Mouse (Mus musculus) heart, embryonic 16.5 days (tissue): ENCODE measurements at regions not wholly inside any gene's neighbourhood (a gene's known extent, or its start where the extent isn't known, plus 50 kb on each side); places are given as distances from the start of the nearest gene placed in this dataset.

Experiments used
- ATAC-seq: fragments of 200-750 bp; cut with Nextera tagmentation; replicated peaks from 2 replicates; pipeline ENCODE4 v1.8.0; 2017; ENCODE audit warnings: moderate number of reproducible peaks; ENCODE audit not compliant: insufficient read depth, low FRiP score; ENCODE audit errors: extremely low read depth
- H3K27ac ChIP-seq: fragments of 300-500 bp; sonication (generic); 2 replicates; pipeline ENCODE4 v1.5.1; 2014; ENCODE audit warnings: mild to moderate bottlenecking, low read length, control low read depth, moderate library complexity
- H3K27me3 ChIP-seq: fragments of 300-500 bp; sonication (generic); 2 replicates; pipeline ENCODE4 v1.6.1; 2014; ENCODE audit warnings: low read length, mixed read lengths; ENCODE audit not compliant: control insufficient read depth, insufficient read depth
- H3K36me3 ChIP-seq: fragments of 300-500 bp; sonication (generic); 2 replicates; pipeline ENCODE4 v1.6.1; 2014; ENCODE audit not compliant: control insufficient read depth, insufficient read depth
- H3K4me1 ChIP-seq: fragments of 300-500 bp; sonication (generic); 2 replicates; pipeline ENCODE4 v1.6.1; 2014; ENCODE audit warnings: low read length, mixed read lengths; ENCODE audit not compliant: control insufficient read depth, insufficient read depth
- H3K4me2 ChIP-seq: fragments of 300-500 bp; sonication (generic); 2 replicates; pipeline ENCODE4 v1.6.1; 2014; ENCODE audit warnings: low read depth, mild to moderate bottlenecking, control low read depth, low read length
- H3K4me3 ChIP-seq: fragments of 300-500 bp; sonication (generic); 2 replicates; pipeline ENCODE4 v1.5.1; 2014; ENCODE audit warnings: mild to moderate bottlenecking, control low read depth, low read length
- H3K9ac ChIP-seq: fragments of 300-500 bp; sonication (generic); 2 replicates; pipeline ENCODE4 v1.6.1; 2014; ENCODE audit warnings: low read length, control low read depth
- H3K9me3 ChIP-seq: fragments of 300-500 bp; sonication (generic); replicated peaks from 2 replicates; pipeline ENCODE4 v1.6.1; 2016; ENCODE audit warnings: low read length; ENCODE audit not compliant: control insufficient read depth
- WGBS: fragments of 180-500 bp; shearing (Covaris S2); extraction: QIAGEN DNeasy Blood & Tissue Kit; methylation state at CpG from one replicate; pipeline ENCODE4 v1.1.7; 2014; 5-methylcytosine and 5-hydroxymethylcytosine counted together

DNA sequence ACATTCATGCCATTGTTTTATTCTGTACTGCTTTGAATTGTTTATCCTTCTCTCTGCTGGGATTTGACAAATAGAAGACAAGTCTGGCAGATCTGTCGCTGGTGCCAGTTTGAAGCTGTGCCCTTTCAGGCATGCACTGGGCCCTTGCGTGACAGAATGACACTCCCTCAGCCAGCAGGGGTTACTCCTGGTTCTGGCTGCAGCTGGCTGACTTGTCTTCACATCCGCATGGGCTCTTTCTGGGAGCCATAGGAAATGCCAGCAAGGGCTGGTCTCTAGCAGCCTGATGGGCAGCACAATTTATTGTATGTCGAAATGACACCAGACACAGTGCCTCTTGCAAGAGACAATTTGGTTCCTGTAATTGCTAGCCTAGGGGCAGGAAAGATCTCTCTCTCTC, 102.5 kb downstream of the 4930564D02Rik start:
- WGBS: 45% methylated on average over 4 of the region's 4 CpGs
- no peak overlapping the region for H3K4me2 ChIP-seq

DNA sequence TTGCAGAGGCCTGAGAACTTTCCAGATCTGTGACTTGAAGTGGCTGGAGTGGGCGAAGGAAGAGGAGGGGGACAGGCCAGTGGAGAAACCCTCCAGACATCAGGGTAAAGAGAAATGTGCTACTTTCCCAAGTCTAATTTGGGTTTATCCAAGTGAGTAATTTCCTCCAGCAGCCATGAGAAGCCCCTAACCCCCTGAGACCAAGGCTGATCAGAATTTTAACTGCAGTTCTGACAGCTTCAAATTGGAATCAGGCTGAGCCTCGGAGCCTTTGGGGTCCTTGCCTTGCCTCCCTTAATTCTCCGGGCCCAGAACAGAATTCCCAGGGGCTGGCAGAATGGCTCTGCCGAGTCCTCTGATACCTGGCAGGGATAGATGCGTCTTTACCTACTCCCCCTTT, 104.9 kb downstream of the 4930564D02Rik start:
- H3K4me1 ChIP-seq: no peaks in the 10 kb centered on the region
- H3K27me3 ChIP-seq: no peaks in the 10 kb centered on the region
- H3K9me3 ChIP-seq: no peaks in the 10 kb centered on the region
- H3K9ac ChIP-seq: no peak overlapping the region
- no peak for ATAC-seq
- 73% methylated on average over 5 of the region's 5 CpGs for WGBS
- H3K4me3 ChIP-seq: no peak overlapping the region
- H3K36me3 ChIP-seq: no peaks in the 10 kb centered on the region
- no peak overlapping the region for H3K4me2 ChIP-seq
- no peak overlapping the region for H3K27ac ChIP-seq

More for the DNA sequence above, 102.5 kb downstream of the 4930564D02Rik start:
- Histone ChIP-seq H3K27ac (no peak overlapping the region), H3K36me3 (no peaks in the 10 kb centered on the region), H3K4me1 (no peaks in the 10 kb centered on the region), H3K9ac (no peak overlapping the region), H3K27me3 (no peaks in the 10 kb centered on the region), H3K9me3 (no peaks in the 10 kb centered on the region), H3K4me3 (no peak overlapping the region)
- ATAC-seq: no peak

GRCm38 (mm10) chr3:105172054-105172453, 105.4 kb downstream of the 4930564D02Rik start:
- Histone ChIP-seq H3K9me3 (no peaks in the 10 kb centered on the region), H3K4me1 (no peaks in the 10 kb centered on the region), H3K9ac (no peak overlapping the region), H3K36me3 (no peaks in the 10 kb centered on the region), H3K4me2 (no peak overlapping the region), H3K27me3 (no peaks in the 10 kb centered on the region), H3K4me3 (no peak overlapping the region), H3K27ac (no peak overlapping the region)
- no peak for ATAC-seq
- WGBS: 35% methylated on average over 1 of the region's 1 CpGs

DNA sequence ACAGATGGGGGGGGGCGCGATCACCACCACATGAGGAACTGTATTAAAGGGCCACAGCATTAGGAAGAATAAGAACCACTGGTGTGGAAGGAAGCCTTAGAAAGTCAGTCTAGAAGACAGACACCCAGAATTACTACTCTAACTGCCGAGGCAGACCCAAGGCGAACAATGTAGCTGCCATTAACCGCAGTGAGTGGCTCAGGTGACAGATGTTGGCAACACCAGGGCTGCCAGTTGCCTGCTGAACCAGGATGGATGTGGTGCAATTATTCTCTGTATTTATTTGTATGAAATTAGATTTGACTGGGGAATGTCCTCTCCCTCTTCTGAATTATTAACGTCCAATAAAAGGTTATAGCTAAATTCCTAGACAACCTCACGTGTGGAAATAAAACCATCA, 124.7 kb downstream of the 4930564D02Rik start:
- no peaks in the 10 kb centered on the region for H3K9me3 ChIP-seq
- no peaks in the 10 kb centered on the region for H3K36me3 ChIP-seq
- H3K4me3 ChIP-seq: no peak overlapping the region
- WGBS: 81% methylated on average over 7 of the region's 7 CpGs
- H3K27ac ChIP-seq: no peak overlapping the region
- no peaks in the 10 kb centered on the region for H3K27me3 ChIP-seq
- H3K9ac ChIP-seq: no peak overlapping the region
- no peaks in the 10 kb centered on the region for H3K4me1 ChIP-seq
- H3K4me2 ChIP-seq: no peak overlapping the region
- no peak for ATAC-seq

GRCm38 (mm10) chr3:105191830-105192229, 125.2 kb downstream of the 4930564D02Rik start:
- Histone ChIP-seq H3K36me3 (no peaks in the 10 kb centered on the region), H3K4me2 (no peak overlapping the region), H3K4me3 (no peak overlapping the region), H3K9ac (no peak overlapping the region), H3K9me3 (no peaks in the 10 kb centered on the region), H3K27ac (no peak overlapping the region), H3K27me3 (no peaks in the 10 kb centered on the region), H3K4me1 (no peaks in the 10 kb centered on the region)
- no peak for ATAC-seq
- 27% methylated on average over 7 of the region's 7 CpGs for WGBS

DNA sequence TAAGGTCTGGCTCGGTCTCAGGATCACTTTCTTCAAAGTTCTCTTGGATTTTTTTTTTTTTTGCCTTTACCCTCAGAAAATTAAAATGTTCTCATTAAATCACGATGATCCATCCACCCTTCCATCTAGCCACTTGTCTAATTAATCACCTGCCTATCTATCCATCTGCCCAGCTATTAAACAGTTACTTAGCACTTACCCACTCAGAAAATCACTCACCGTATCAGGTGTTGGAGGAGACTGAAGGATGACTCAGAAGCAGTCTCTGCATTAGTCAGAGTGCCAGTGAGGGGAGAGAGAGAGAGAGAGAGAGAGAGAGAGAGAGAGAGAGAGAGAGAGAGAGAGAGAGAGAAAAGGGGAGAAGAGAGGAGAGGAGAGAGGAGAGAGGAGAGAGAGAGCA, 134.1 kb downstream of the 4930564D02Rik start:
- H3K4me2 ChIP-seq: no peak overlapping the region
- 69% methylated on average over 3 of the region's 3 CpGs for WGBS
- H3K4me1 ChIP-seq: no peaks in the 10 kb centered on the region
- no peaks in the 10 kb centered on the region for H3K36me3 ChIP-seq
- no peak overlapping the region for H3K4me3 ChIP-seq
- ATAC-seq: no peak
- H3K27ac ChIP-seq: no peak overlapping the region
- no peaks in the 10 kb centered on the region for H3K27me3 ChIP-seq
- 0 out of 2 replicates have a peak, but pooled peaks cover 5% of the 10 kb centered on the region for H3K9me3 ChIP-seq
- H3K9ac ChIP-seq: no peak overlapping the region

DNA sequence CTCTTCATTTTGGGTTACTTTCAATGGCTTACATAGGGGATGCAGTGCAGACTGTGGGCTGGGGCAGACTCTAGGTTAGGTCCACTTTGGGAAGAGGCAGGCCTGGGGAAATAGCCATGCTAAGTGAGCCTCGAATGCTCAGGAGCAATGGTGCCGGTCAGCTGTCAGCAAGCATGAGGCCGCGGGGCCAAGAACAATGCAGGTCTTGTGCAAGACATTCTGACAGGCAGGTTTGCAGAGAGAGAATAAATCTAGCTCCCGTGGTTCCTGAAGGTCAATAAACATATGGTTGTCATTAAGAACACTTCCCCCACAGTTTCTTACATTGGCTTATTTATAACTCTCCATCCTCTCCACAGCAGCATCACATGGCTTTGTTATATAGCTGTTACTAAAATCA, 142.5 kb downstream of the 4930564D02Rik start:
- WGBS: 56% methylated on average over 5 of the region's 5 CpGs
- H3K9me3 ChIP-seq: no peaks in the 10 kb centered on the region

DNA sequence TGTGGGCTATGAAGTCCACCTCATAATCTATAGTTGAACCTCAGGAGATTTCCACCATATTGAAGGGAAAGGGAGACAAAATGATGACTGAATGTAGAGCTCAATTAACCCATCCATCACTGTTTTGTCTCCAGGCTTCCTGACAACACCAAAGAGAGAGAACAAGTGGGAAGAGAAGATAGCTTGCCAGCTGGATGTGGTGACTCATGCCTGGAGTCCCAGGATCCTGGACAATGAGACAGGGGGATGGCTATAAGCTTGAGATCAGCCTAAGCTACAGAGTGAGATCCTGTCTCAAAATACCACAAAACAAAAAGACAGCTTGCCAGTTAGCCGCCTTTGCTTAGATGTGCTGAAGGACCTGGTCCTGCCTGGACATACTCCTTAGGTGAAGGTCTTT, 144.4 kb downstream of the 4930564D02Rik start:
- H3K27ac ChIP-seq: no peak overlapping the region
- H3K36me3 ChIP-seq: no peaks in the 10 kb centered on the region
- H3K4me2 ChIP-seq: no peak overlapping the region
- no peak overlapping the region for H3K9ac ChIP-seq
- H3K9me3 ChIP-seq: no peaks in the 10 kb centered on the region
- H3K4me3 ChIP-seq: no peak overlapping the region
- H3K4me1 ChIP-seq: no peaks in the 10 kb centered on the region
- ATAC-seq: no peak
- no peaks in the 10 kb centered on the region for H3K27me3 ChIP-seq
- 73% methylated on average over 1 of the region's 1 CpGs for WGBS

More for the DNA sequence above, 142.5 kb downstream of the 4930564D02Rik start:
- no peak overlapping the region for H3K4me2 ChIP-seq
- no peak for ATAC-seq
- H3K27ac ChIP-seq: no peak overlapping the region
- no peaks in the 10 kb centered on the region for H3K36me3 ChIP-seq
- H3K27me3 ChIP-seq: no peaks in the 10 kb centered on the region
- no peaks in the 10 kb centered on the region for H3K4me1 ChIP-seq
- no peak overlapping the region for H3K9ac ChIP-seq
- H3K4me3 ChIP-seq: no peak overlapping the region

GRCm38 (mm10) chr3:105211726-105212125, 145.1 kb downstream of the 4930564D02Rik start:
- Histone ChIP-seq H3K9me3 (no peaks in the 10 kb centered on the region), H3K4me3 (no peak overlapping the region), H3K4me1 (no peaks in the 10 kb centered on the region), H3K9ac (no peak overlapping the region), H3K4me2 (no peak overlapping the region), H3K27ac (no peak overlapping the region), H3K27me3 (no peaks in the 10 kb centered on the region), H3K36me3 (no peaks in the 10 kb centered on the region)
- 50% methylated on average over 3 of the region's 3 CpGs for WGBS
- ATAC-seq: no peak

- no peaks in the 10 kb centered on the region for H3K36me3 ChIP-seq
- no peak overlapping the region for H3K9ac ChIP-seq
- H3K27ac ChIP-seq: no peak overlapping the region
- no peak overlapping the region for H3K4me3 ChIP-seq
- H3K4me1 ChIP-seq: no peaks in the 10 kb centered on the region
- H3K27me3 ChIP-seq: no peaks in the 10 kb centered on the region
- ATAC-seq: no peak
- WGBS: 37% methylated on average over 4 of the region's 4 CpGs
- no peak overlapping the region for H3K4me2 ChIP-seq
- H3K9me3 ChIP-seq: no peaks in the 10 kb centered on the region
Measured at GRCm38 (mm10) chr3:105214867-105215266, 148.2 kb downstream of the 4930564D02Rik start.
